33 mouse cellular contexts compared by ENCODE assay signal in the genomic region with DNA sequence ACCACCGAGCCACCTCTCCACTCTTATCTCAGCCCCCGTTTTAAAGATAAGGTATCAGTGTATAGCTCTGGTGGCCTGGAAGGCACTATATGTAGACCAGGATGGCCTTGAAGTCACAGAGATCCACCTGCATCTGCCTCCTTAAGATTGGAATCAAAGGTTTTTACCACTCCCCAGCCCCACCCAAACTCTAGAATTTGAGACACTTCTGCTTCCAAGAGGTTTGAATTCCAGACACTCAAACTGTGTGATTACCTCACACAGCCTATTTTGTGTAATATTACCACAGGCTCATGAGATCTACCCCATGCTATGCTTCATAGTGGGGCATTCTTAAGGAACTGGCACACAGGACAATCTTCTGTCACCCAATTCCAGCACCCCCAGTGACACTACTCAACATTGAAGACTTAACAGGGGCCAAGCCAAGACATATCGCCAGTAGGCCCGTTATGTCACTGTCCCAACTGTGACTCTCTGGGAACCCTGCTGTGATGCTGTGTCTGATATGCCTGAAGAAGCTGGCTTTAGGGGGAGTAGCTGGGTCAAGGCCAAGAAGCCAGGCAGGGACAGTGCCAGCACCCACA.
DNase-seq lines count a peak whose midpoint lies in the region; ATAC-seq and TF ChIP-seq lines count a peak whose summit lies in the region.
"Had no signal": no experiment of that assay in that cellular context is flagged by ENCODE, and none has a peak within 500 bp of the region (broad histone marks: within the 10 kb centered on the region; RNA-seq: fewer than 3 reads in every experiment).

No protein-coding gene starts in this region.

- no peak for TF ChIP-seq EP300 in lung, postnatal 0 days (IDR thresholded peaks at IDR 0.05)

- H3K9ac ChIP-seq in lung, postnatal 0 days (replicated peaks; ENCODE audit: low read depth), result no peak overlapping the region
- no peak overlapping the region for H3K9ac ChIP-seq in liver, embryonic 16.5 days (ENCODE audit: low read depth, low read length)
- H3K9ac ChIP-seq: embryonic facial prominence, embryonic 12.5 days; hindbrain, embryonic 12.5 days; intestine, embryonic 15.5 days; limb, embryonic 15.5 days; midbrain, embryonic 15.5 days; neural tube, embryonic 15.5 days; stomach, embryonic 15.5 days had no signal

- no peak overlapping the region for H3K4me3 ChIP-seq in lung, postnatal 0 days (ENCODE audit: low read depth, low read length)
- no peak overlapping the region for H3K4me3 ChIP-seq in lung, adult 2 months (replicated peaks; ENCODE audit: extremely low read depth, low read depth, low read length)
- H3K4me3 ChIP-seq in liver, embryonic 16.5 days (ENCODE audit: low read depth, low read length), result no peak overlapping the region
- H3K4me3 ChIP-seq: embryonic facial prominence, embryonic 12.5 days; hindbrain, embryonic 12.5 days; intestine, embryonic 15.5 days; limb, embryonic 15.5 days; midbrain, embryonic 10.5 days; midbrain, embryonic 15.5 days; neural tube, embryonic 15.5 days; stomach, embryonic 15.5 days had no signal

- peak; percentile 26 for DNase-seq in lung, postnatal 0 days (ENCODE audit: low spot score)
- DNase-seq in lung, adult 2 months, result no peak
- DNase-seq in ZHBTc4 (ENCODE audit: low read depth, low spot score), result peak; percentile 58
- DNase-seq in spleen, adult 12 weeks (ENCODE audit: low spot score), result no peak
- DNase-seq in layer of hippocampus, adult 11-12 months (ENCODE audit: low spot score), result no peak
- DNase-seq in T-cell, adult 2 months (ENCODE audit: low spot score), result no peak
- DNase-seq: adrenal gland, postnatal 10 days; cerebellum, adult 11 months; cerebellum, adult 9-10 months; embryo, embryonic 11 days; gastrocnemius, postnatal 14 days; heart, adult 18-20 months; heart, postnatal 36 days; kidney, adult 2 months; kidney, postnatal 10 days; lung, postnatal 4 days; retina, postnatal 1 day; right cerebral cortex, postnatal 14 days; thymus, postnatal 25 days had no signal

- WGBS in lung, postnatal 0 days, result 57% methylated on average over 4 of the region's 4 CpGs
- 70% methylated on average over 4 of the region's 4 CpGs for WGBS in lung, adult 2 months
- WGBS in liver, embryonic 16.5 days (ENCODE audit: insufficient replicate concordance), result 32% methylated on average over 4 of the region's 4 CpGs

- no peaks in the 10 kb centered on the region for H3K27me3 ChIP-seq in lung, postnatal 0 days (replicated peaks; ENCODE audit: insufficient read depth, low read length)
- no peaks in the 10 kb centered on the region for H3K27me3 ChIP-seq in liver, embryonic 16.5 days (ENCODE audit: control insufficient read depth, insufficient read depth, low read depth, low read length)
- H3K27me3 ChIP-seq: CH12.LX; embryonic facial prominence, embryonic 12.5 days; hindbrain, embryonic 12.5 days; intestine, embryonic 15.5 days; limb, embryonic 15.5 days; midbrain, embryonic 15.5 days; neural tube, embryonic 15.5 days; stomach, embryonic 15.5 days had no signal

- no peak overlapping the region for H3K27ac ChIP-seq in lung, postnatal 0 days (ENCODE audit: low read length)
- 0 out of 2 replicates have a peak overlapping the region, but pooled peaks have one; percentile 15 for H3K27ac ChIP-seq in liver, embryonic 16.5 days (ENCODE audit: low read length)
- H3K27ac ChIP-seq: embryonic facial prominence, embryonic 12.5 days; hindbrain, embryonic 12.5 days; hindbrain, postnatal 0 days; intestine, embryonic 15.5 days; limb, embryonic 15.5 days; midbrain, embryonic 10.5 days; midbrain, embryonic 15.5 days; neural tube, embryonic 15.5 days; stomach, embryonic 15.5 days had no signal

- no peaks in the 10 kb centered on the region for H3K4me1 ChIP-seq in lung, postnatal 0 days (ENCODE audit: insufficient read depth, low read depth, low read length)
- no peaks in the 10 kb centered on the region for H3K4me1 ChIP-seq in lung, adult 2 months (ENCODE audit: control insufficient read depth, insufficient read depth, low read length)
- H3K4me1 ChIP-seq in liver, embryonic 16.5 days (ENCODE audit: control insufficient read depth, low read depth, low read length), result peaks cover 40% of the 10 kb centered on the region
- H3K4me1 ChIP-seq: embryonic facial prominence, embryonic 12.5 days; hindbrain, embryonic 12.5 days; midbrain, embryonic 10.5 days; midbrain, embryonic 15.5 days; stomach, embryonic 15.5 days had no signal

- TF ChIP-seq POLR2A in lung, adult 2 months (IDR thresholded peaks at IDR 0.05; ENCODE audit: borderline replicate concordance, extremely low read depth, low read depth, low read length), result no peak

- TF ChIP-seq CTCF in lung, postnatal 0 days (IDR thresholded peaks at IDR 0.05), result no peak
- TF ChIP-seq CTCF in lung, adult 2 months (IDR thresholded peaks at IDR 0.05; ENCODE audit: insufficient read depth, low read length), result no peak

- no peaks in the 10 kb centered on the region for H3K36me3 ChIP-seq in lung, postnatal 0 days (ENCODE audit: insufficient read depth, low read length)
- no peaks in the 10 kb centered on the region for H3K36me3 ChIP-seq in liver, embryonic 16.5 days (ENCODE audit: control insufficient read depth, insufficient read depth)
- H3K36me3 ChIP-seq: embryonic facial prominence, embryonic 12.5 days; hindbrain, embryonic 12.5 days; intestine, embryonic 15.5 days; limb, embryonic 15.5 days; midbrain, embryonic 10.5 days; midbrain, embryonic 15.5 days; neural tube, embryonic 15.5 days; stomach, embryonic 15.5 days had no signal

- ATAC-seq in lung, postnatal 0 days, result no peak
- no peak for ATAC-seq in liver, embryonic 16.5 days (ENCODE audit: low read depth)
- ATAC-seq: activated CD4-positive, CD25-positive, alpha-beta regulatory T cell, adult 4 months; forebrain, embryonic 14.5 days; hindbrain, postnatal 0 days; intestine, embryonic 15.5 days; midbrain, embryonic 15.5 days had no signal

- H3K4me2 ChIP-seq in lung, postnatal 0 days (replicated peaks; ENCODE audit: low read depth, low read length), result no peak overlapping the region
- H3K4me2 ChIP-seq in liver, embryonic 16.5 days (ENCODE audit: low read depth, low read length), result no peak overlapping the region
- H3K4me2 ChIP-seq: embryonic facial prominence, embryonic 12.5 days; heart, embryonic 11.5 days; hindbrain, embryonic 12.5 days; intestine, embryonic 15.5 days; limb, embryonic 15.5 days; midbrain, embryonic 15.5 days; neural tube, embryonic 15.5 days; stomach, embryonic 15.5 days had no signal

- no peaks in the 10 kb centered on the region for H3K9me3 ChIP-seq in lung, postnatal 0 days (ENCODE audit: low read length)
- peaks cover 3% of the 10 kb centered on the region; the same call in 1 of the 2 replicates for H3K9me3 ChIP-seq in liver, embryonic 16.5 days (replicated peaks; ENCODE audit: control insufficient read depth, low read length)
- H3K9me3 ChIP-seq: embryonic facial prominence, embryonic 12.5 days; hindbrain, embryonic 12.5 days; intestine, embryonic 15.5 days; limb, embryonic 15.5 days; midbrain, embryonic 10.5 days; midbrain, embryonic 15.5 days; neural tube, embryonic 15.5 days; stomach, embryonic 15.5 days had no signal

Comparison
In these comparisons a context has a peak if more than half of its experiments do, and no peak if none do; other contexts are left out.
1. DNase-seq: peak in lung, postnatal 0 days (single experiment) and ZHBTc4 (single experiment); none in lung, adult 2 months (single experiment), spleen, adult 12 weeks (single experiment), layer of hippocampus, adult 11-12 months (single experiment) and T-cell, adult 2 months (single experiment).